Mouse (Mus musculus): ENCODE results near the gene Ccdc85c. TPM values are rescaled to one million over a fixed set of nuclear protein-coding genes. Genes with fewer than 3 reads are reported as not detected.

The Ccdc85c gene
- polyA plus RNA-seq, 1 experiment from 2014 or later = 5.4 TPM

Other genes starting within 250 kb of the Ccdc85c start
- gene Setd3, start 96.1 kb downstream of the Ccdc85c start, polyA plus RNA-seq (2016; fragmentation: Nextera tagmentation; extraction: Ambion mirVana) = 71.4 and 76.9 TPM in 2 replicates
- 3.3 and 3.4 TPM in 2 replicates for gene Ccnk, start 95.8 kb downstream of the Ccdc85c start, polyA plus RNA-seq (2016; fragmentation: Nextera tagmentation; extraction: Ambion mirVana)
- 0.06 and 0.21 TPM in 2 replicates for gene Hhipl1, start 30.8 kb upstream of the Ccdc85c start, polyA plus RNA-seq (2016; fragmentation: Nextera tagmentation; extraction: Ambion mirVana)
- gene Cyp46a1, start 59.0 kb upstream of the Ccdc85c start, polyA plus RNA-seq (2016; fragmentation: Nextera tagmentation; extraction: Ambion mirVana) = 1.9 and 2.0 TPM in 2 replicates
- 47.1 and 64.7 TPM in 2 replicates for gene Eml1, start 95.5 kb upstream of the Ccdc85c start, polyA plus RNA-seq (2016; fragmentation: Nextera tagmentation; extraction: Ambion mirVana)